Mouse (Mus musculus): ENCODE data around the gene Epb41l3. TPM values are rescaled to one million over a fixed set of nuclear protein-coding genes. Genes with fewer than 3 reads are reported as not detected.

The Epb41l3 gene
- polyA plus RNA-seq, 1 experiment: 41.4 TPM

- no peak overlapping the region for H3K4me3 ChIP-seq (ENCODE audit: insufficient read depth, poor library complexity, severe bottlenecking)
- no peaks in the 10 kb centered on the region for H3K79me2 ChIP-seq (ENCODE audit: control insufficient read depth, insufficient read depth)
- no peak for TF ChIP-seq MYOG (IDR thresholded peaks at IDR 0.05; ENCODE audit: control insufficient read depth, extremely low read depth, insufficient read length)
- no peak for TF ChIP-seq FOSL1 (IDR thresholded peaks at IDR 0.05; ENCODE audit: insufficient read depth, low read length, poor library complexity, severe bottlenecking)
- no peak for TF ChIP-seq CEBPB (IDR thresholded peaks at IDR 0.05; ENCODE audit: low read depth)
- no peak for TF ChIP-seq USF1 (IDR thresholded peaks at IDR 0.05; ENCODE audit: low read depth)
- no peak for TF ChIP-seq MAX (IDR thresholded peaks at IDR 0.05)
- no peak for TF ChIP-seq CTCF (IDR thresholded peaks at IDR 0.05; ENCODE audit: control insufficient read depth, insufficient read depth, insufficient read length)
- TF ChIP-seq MYOD1 (IDR thresholded peaks at IDR 0.05; ENCODE audit: control insufficient read depth, insufficient read length, low read depth): no peak
- no peak overlapping the region for H3ac ChIP-seq (ENCODE audit: control insufficient read depth, insufficient read length, low read depth)
- H3K27me3 ChIP-seq (ENCODE audit: control insufficient read depth, insufficient read depth, insufficient read length): no peaks in the 10 kb centered on the region
- no peaks in the 10 kb centered on the region for H3K79me3 ChIP-seq (ENCODE audit: low read depth)
- no peaks in the 10 kb centered on the region for H3K36me3 ChIP-seq (ENCODE audit: control insufficient read depth, insufficient read depth)
Measured at GRCm38 (mm10) chr17:69059760-69060159, 15.7 kb upstream of the Epb41l3 start.

DNA sequence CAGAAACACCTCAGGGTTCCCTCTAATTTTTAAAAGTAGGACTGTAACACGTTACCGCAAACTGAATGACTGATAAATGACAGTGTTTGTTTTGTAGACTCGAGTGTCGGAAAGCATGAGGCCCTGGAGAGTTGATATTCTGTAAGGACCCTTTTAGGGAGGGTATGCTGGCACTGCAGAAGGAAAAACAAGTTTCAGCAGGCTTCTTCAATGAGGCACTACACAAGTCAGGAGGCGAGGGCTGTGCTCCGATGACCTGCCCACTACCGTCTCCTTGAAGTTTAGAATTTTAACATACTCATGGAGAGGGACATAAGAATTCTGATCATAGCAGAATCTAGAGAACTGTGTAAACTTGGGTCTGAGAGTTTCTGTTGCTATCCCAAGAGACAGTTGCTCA is 15.1 kb upstream of the Epb41l3 start:
- Histone ChIP-seq H3K36me3 (ENCODE audit: control insufficient read depth, insufficient read depth) (no peaks in the 10 kb centered on the region), H3ac (ENCODE audit: control insufficient read depth, insufficient read length, low read depth) (no peak overlapping the region), H3K4me3 (ENCODE audit: insufficient read depth, poor library complexity, severe bottlenecking) (no peak overlapping the region), H3K79me3 (ENCODE audit: low read depth) (no peaks in the 10 kb centered on the region), H3K79me2 (ENCODE audit: control insufficient read depth, insufficient read depth) (no peaks in the 10 kb centered on the region), H3K27me3 (ENCODE audit: control insufficient read depth, insufficient read depth, insufficient read length) (no peaks in the 10 kb centered on the region)
- TF ChIP-seq USF1 (IDR thresholded peaks at IDR 0.05; ENCODE audit: low read depth) (no peak), MYOG (IDR thresholded peaks at IDR 0.05; ENCODE audit: control insufficient read depth, extremely low read depth, insufficient read length) (no peak), CTCF (IDR thresholded peaks at IDR 0.05; ENCODE audit: control insufficient read depth, insufficient read depth, insufficient read length) (no peak), CEBPB (IDR thresholded peaks at IDR 0.05; ENCODE audit: low read depth) (no peak), MAX (IDR thresholded peaks at IDR 0.05) (no peak), FOSL1 (IDR thresholded peaks at IDR 0.05; ENCODE audit: insufficient read depth, low read length, poor library complexity, severe bottlenecking) (no peak), MYOD1 (IDR thresholded peaks at IDR 0.05; ENCODE audit: control insufficient read depth, insufficient read length, low read depth) (no peak)

DNA sequence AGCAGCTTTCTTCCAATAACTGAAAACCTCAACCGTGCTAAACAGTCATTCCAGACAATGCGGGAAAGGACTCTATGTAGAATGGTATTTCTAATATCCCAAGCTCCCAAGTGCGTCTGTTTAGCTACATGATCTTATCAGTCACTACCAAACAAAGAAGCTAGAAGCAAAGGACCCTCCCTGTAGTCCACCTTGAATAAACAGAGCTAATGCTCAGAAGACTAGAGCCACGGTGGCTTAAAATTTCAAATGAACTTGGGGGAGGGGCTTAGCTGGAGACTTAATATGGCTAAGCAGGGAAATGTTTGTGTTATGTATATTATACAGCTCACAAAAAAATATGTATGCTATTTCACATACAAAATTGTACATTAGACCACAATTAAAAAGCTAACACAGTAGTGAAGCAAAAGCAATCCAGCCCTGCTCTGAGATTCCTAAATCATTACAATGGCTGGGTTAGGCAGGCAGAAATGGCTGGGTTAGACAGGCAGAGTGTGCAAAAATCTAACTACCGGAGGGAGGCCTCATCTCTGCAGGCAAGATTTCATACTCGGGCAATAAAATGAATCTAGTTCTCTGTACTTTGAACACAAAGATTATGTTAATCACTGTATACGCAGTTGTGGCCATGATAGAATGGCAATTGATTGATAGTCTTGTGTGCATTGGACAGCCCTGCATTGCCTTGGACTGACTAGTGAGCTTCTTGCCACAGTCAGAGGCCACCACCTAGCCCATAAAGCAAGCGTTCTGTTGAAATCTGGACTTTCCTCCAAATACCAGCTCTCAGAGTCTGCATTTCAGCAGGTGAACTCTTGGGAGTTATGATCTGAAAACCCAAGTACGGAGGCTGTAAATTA is 13.4 kb upstream of the Epb41l3 start:
- Histone ChIP-seq H3K4me3 (ENCODE audit: insufficient read depth, poor library complexity, severe bottlenecking) (no peak overlapping the region), H3K79me2 (ENCODE audit: control insufficient read depth, insufficient read depth) (no peaks in the 10 kb centered on the region), H3K79me3 (ENCODE audit: low read depth) (no peaks in the 10 kb centered on the region), H3ac (ENCODE audit: control insufficient read depth, insufficient read length, low read depth) (no peak overlapping the region), H3K36me3 (ENCODE audit: control insufficient read depth, insufficient read depth) (no peaks in the 10 kb centered on the region), H3K27me3 (ENCODE audit: control insufficient read depth, insufficient read depth, insufficient read length) (no peaks in the 10 kb centered on the region)
- TF ChIP-seq MAX (IDR thresholded peaks at IDR 0.05) (no peak), MYOG (IDR thresholded peaks at IDR 0.05; ENCODE audit: control insufficient read depth, extremely low read depth, insufficient read length) (no peak)

DNA sequence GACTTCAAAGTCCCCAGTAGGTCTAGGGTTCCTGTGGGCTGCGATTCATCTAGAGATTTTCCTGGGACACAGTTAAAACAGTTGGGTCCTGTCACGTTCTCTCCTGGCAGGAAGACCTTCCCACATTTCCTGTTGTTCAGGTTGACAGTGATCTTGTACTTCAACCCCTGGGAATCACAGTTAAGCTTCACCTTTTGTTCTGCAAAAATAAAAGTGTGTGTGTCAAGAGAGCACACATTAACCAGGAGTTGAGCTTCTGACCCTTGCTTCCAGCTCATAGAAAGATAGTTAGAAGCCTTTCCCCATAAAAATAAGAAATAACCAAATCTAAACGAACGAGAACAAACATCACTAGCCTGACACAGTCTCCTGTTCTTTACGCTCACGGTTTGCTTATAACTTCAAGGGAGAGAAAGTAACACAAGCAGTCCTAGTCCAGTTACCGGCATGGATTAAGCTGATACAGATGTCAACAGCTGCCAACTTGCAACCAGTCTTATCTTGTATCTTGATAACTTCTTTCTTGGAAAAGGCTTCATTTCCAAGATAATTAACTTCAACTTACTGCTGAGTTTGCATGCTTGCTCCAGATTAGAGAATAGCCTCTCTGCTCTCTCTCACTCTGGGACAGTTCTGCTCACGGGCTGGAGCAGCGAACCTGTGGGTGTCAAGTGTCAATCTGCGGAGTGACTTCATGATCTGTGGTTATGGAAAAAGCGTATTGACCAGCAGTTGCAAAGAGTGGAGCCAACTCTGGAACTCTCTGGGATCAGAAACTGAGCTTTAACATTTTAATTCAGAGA is 7.3 kb upstream of the Epb41l3 start:
- Histone ChIP-seq H3K27me3 (ENCODE audit: control insufficient read depth, insufficient read depth, insufficient read length) (no peaks in the 10 kb centered on the region), H3K36me3 (ENCODE audit: control insufficient read depth, insufficient read depth) (no peaks in the 10 kb centered on the region), H3K79me2 (ENCODE audit: control insufficient read depth, insufficient read depth) (no peaks in the 10 kb centered on the region), H3K79me3 (ENCODE audit: low read depth) (no peaks in the 10 kb centered on the region), H3K4me3 (ENCODE audit: insufficient read depth, poor library complexity, severe bottlenecking) (no peak overlapping the region), H3ac (ENCODE audit: control insufficient read depth, insufficient read length, low read depth) (no peak overlapping the region)
- no peak for TF ChIP-seq CTCF (IDR thresholded peaks at IDR 0.05; ENCODE audit: control insufficient read depth, insufficient read depth, insufficient read length)
- TF ChIP-seq MYOG (IDR thresholded peaks at IDR 0.05; ENCODE audit: control insufficient read depth, extremely low read depth, insufficient read length): no peak
- TF ChIP-seq FOSL1 (IDR thresholded peaks at IDR 0.05; ENCODE audit: insufficient read depth, low read length, poor library complexity, severe bottlenecking): no peak
- no peak for TF ChIP-seq MYOD1 (IDR thresholded peaks at IDR 0.05; ENCODE audit: control insufficient read depth, insufficient read length, low read depth)
- TF ChIP-seq CEBPB (IDR thresholded peaks at IDR 0.05; ENCODE audit: low read depth): no peak
- no peak for TF ChIP-seq USF1 (IDR thresholded peaks at IDR 0.05; ENCODE audit: low read depth)
- TF ChIP-seq MAX (IDR thresholded peaks at IDR 0.05): no peak

GRCm38 (mm10) chr17:69074095-69074494 is 1.4 kb upstream of the Epb41l3 start:
- H3K4me3 ChIP-seq (ENCODE audit: insufficient read depth, poor library complexity, severe bottlenecking): no peak overlapping the region
- H3K79me2 ChIP-seq (ENCODE audit: control insufficient read depth, insufficient read depth): no peaks in the 10 kb centered on the region
- peaks cover 19% of the 10 kb centered on the region for H3K27me3 ChIP-seq (ENCODE audit: control insufficient read depth, insufficient read depth, insufficient read length)
- H3ac ChIP-seq (ENCODE audit: control insufficient read depth, insufficient read length, low read depth): no peak overlapping the region
- H3K36me3 ChIP-seq (ENCODE audit: control insufficient read depth, insufficient read depth): no peaks in the 10 kb centered on the region
- TF ChIP-seq FOSL1 (IDR thresholded peaks at IDR 0.05; ENCODE audit: insufficient read depth, low read length, poor library complexity, severe bottlenecking): no peak
- TF ChIP-seq CEBPB (IDR thresholded peaks at IDR 0.05; ENCODE audit: low read depth): no peak
- TF ChIP-seq MYOG (IDR thresholded peaks at IDR 0.05; ENCODE audit: control insufficient read depth, extremely low read depth, insufficient read length): no peak
- no peak for TF ChIP-seq CTCF (IDR thresholded peaks at IDR 0.05; ENCODE audit: control insufficient read depth, insufficient read depth, insufficient read length)
- TF ChIP-seq USF1 (IDR thresholded peaks at IDR 0.05; ENCODE audit: low read depth): no peak
- no peak for TF ChIP-seq MAX (IDR thresholded peaks at IDR 0.05)
- TF ChIP-seq MYOD1 (IDR thresholded peaks at IDR 0.05; ENCODE audit: control insufficient read depth, insufficient read length, low read depth): no peak
- H3K79me3 ChIP-seq (ENCODE audit: low read depth): no peaks in the 10 kb centered on the region

All from C2C12 (cell line).